Mouse (Mus musculus) lung, postnatal 4 days (tissue): ENCODE data around the gene Emsy.
A peak's percentile ranks its signal among the peaks of the same experiment; 100 is the strongest.

Experiments
- DNase-seq, 2 experiments: peaks; one replicate each; pipeline ENCODE4 v3.0.0; 2021

Emsy gene

GRCm38 (mm10) chr7:98667956-98668746 lies 11.6 kb upstream of the Emsy start:
- DNase-seq, result no peak

- no peak for DNase-seq
Observed at GRCm38 (mm10) chr7:98665726-98666125, 9.1 kb upstream of the Emsy start.

- no peak for DNase-seq
Observed at GRCm38 (mm10) chr7:98665166-98665565, 8.6 kb upstream of the Emsy start.

- peak; percentile 90 to 92 for DNase-seq
Observed at GRCm38 (mm10) chr7:98655681-98656530, 677 bp downstream of the Emsy start.

GRCm38 (mm10) chr7:98651651-98652050 lies 4.9 kb downstream of the Emsy start:
- DNase-seq, result no peak

GRCm38 (mm10) chr7:98644238-98644637 lies 12.3 kb downstream of the Emsy start:
- no peak for DNase-seq

GRCm38 (mm10) chr7:98636607-98637006 lies 20.0 kb downstream of the Emsy start:
- no peak for DNase-seq

- no peak for DNase-seq
Observed at GRCm38 (mm10) chr7:98633032-98633431, 23.6 kb downstream of the Emsy start.

GRCm38 (mm10) chr7:98629947-98630346 lies 26.6 kb downstream of the Emsy start:
- no peak for DNase-seq

- DNase-seq, result no peak
Observed at GRCm38 (mm10) chr7:98617739-98618138, 38.8 kb downstream of the Emsy start.

GRCm38 (mm10) chr7:98612936-98613335 lies 43.6 kb downstream of the Emsy start:
- no peak for DNase-seq

- DNase-seq, result no peak
Observed at GRCm38 (mm10) chr7:98608520-98608919, 48.1 kb downstream of the Emsy start.

GRCm38 (mm10) chr7:98607158-98607557 lies 49.4 kb downstream of the Emsy start:
- no peak for DNase-seq

- DNase-seq, result no peak
Observed at GRCm38 (mm10) chr7:98601715-98602114, 54.9 kb downstream of the Emsy start.

- no peak for DNase-seq
Observed at GRCm38 (mm10) chr7:98597402-98597801, 59.2 kb downstream of the Emsy start.

GRCm38 (mm10) chr7:98594731-98595130 lies 61.9 kb downstream of the Emsy start:
- no peak for DNase-seq

GRCm38 (mm10) chr7:98593276-98593675 lies 63.3 kb downstream of the Emsy start:
- no peak for DNase-seq

GRCm38 (mm10) chr7:98589028-98589427 lies 67.6 kb downstream of the Emsy start:
- DNase-seq, result no peak

- no peak for DNase-seq
Observed at GRCm38 (mm10) chr7:98586313-98586712, 70.3 kb downstream of the Emsy start.

- no peak for DNase-seq
Observed at GRCm38 (mm10) chr7:98584555-98584954, 72.0 kb downstream of the Emsy start.

- no peak for DNase-seq
Observed at GRCm38 (mm10) chr7:98581266-98581665, 75.3 kb downstream of the Emsy start.

GRCm38 (mm10) chr7:98580441-98580840 lies 76.1 kb downstream of the Emsy start:
- no peak for DNase-seq

GRCm38 (mm10) chr7:98579731-98580130 lies 76.9 kb downstream of the Emsy start:
- no peak for DNase-seq

- DNase-seq, result no peak
Observed at GRCm38 (mm10) chr7:98577461-98577860, 79.1 kb downstream of the Emsy start.
